Mouse (Mus musculus) embryonic facial prominence, embryonic 11.5 days (tissue): Measurements from ENCODE around the gene Large1. TPM values are rescaled to one million over a fixed set of nuclear protein-coding genes. Genes with fewer than 3 reads are reported as not detected.
A peak's percentile ranks its signal among the peaks of the same experiment; 100 is the strongest.
"Not testable (repeated sequence)": the region's sequence is repeated elsewhere in the genome, so short reads cannot be mapped to it uniquely, and the experiment has no call there.

ENCODE experiments used
- ATAC-seq: fragments of 200-750 bp; cut with Nextera tagmentation; replicated peaks from 2 replicates; pipeline ENCODE4 v1.8.0; 2017; ENCODE audit warnings: low read depth; ENCODE audit not compliant: insufficient number of reproducible peaks, low FRiP score, low TSS enrichment
- DNase-seq: peaks from one replicate; pipeline ENCODE4 v3.0.0-alpha.2; 2015; ENCODE audit warnings: low spot score
- H3K27ac ChIP-seq: fragments of 300-500 bp; sonication (generic); replicated peaks from 2 replicates; pipeline ENCODE4 v1.5.1; 2014; ENCODE audit warnings: mild to moderate bottlenecking, low read depth, low read length, control low read depth
- H3K27me3 ChIP-seq: fragments of 300-500 bp; sonication (generic); 2 replicates; pipeline ENCODE4 v1.6.1; 2014; ENCODE audit warnings: mild to moderate bottlenecking, low read length, moderate library complexity, mixed read lengths; ENCODE audit not compliant: control insufficient read depth, insufficient read depth
- H3K36me3 ChIP-seq: fragments of 300-500 bp; sonication (generic); replicated peaks from 2 replicates; pipeline ENCODE4 v1.6.1; 2014; ENCODE audit warnings: low read depth, mild to moderate bottlenecking, low read length, moderate library complexity, mixed read lengths; ENCODE audit not compliant: control insufficient read depth, insufficient read depth
- H3K4me1 ChIP-seq: fragments of 300-500 bp; sonication (generic); 2 replicates; pipeline ENCODE4 v1.6.1; 2014; ENCODE audit warnings: low read length, mixed read lengths; ENCODE audit not compliant: control insufficient read depth, insufficient read depth
- H3K4me2 ChIP-seq: fragments of 300-500 bp; sonication (generic); 2 replicates; pipeline ENCODE4 v1.6.1; 2014; ENCODE audit warnings: low read depth, mild to moderate bottlenecking, control low read depth, low read length, moderate library complexity
- H3K4me3 ChIP-seq: fragments of 300-500 bp; sonication (generic); 2 replicates; pipeline ENCODE4 v1.5.1; 2014; ENCODE audit warnings: low read depth, low read length, control low read depth
- H3K9ac ChIP-seq: fragments of 300-500 bp; sonication (generic); replicated peaks from 2 replicates; pipeline ENCODE4 v1.6.1; 2014; ENCODE audit warnings: mild to moderate bottlenecking, control low read depth, low read length
- H3K9me3 ChIP-seq: fragments of 300-500 bp; sonication (generic); replicated peaks from 2 replicates; pipeline ENCODE4 v1.6.1; 2016; ENCODE audit warnings: mild to moderate bottlenecking, low read length, inconsistent platforms, mixed read lengths; ENCODE audit not compliant: control insufficient read depth
- WGBS: fragments of 180-500 bp; shearing (Covaris S2); extraction: QIAGEN DNeasy Blood & Tissue Kit; methylation state at CpG from one replicate; pipeline ENCODE4 v1.1.7; 2014; 5-methylcytosine and 5-hydroxymethylcytosine counted together
- polyA plus RNA-seq: library from polyadenylated mRNA; unstranded; fragments of >200 nt; fragmentation: Nextera tagmentation; extraction: Ambion mirVana; gene quantifications from 2 replicates; pipeline ENCODE4 v1.2.1, GENCODE M21; 2014

Large1 gene
- polyA plus RNA-seq, 1 experiment from 2014 or later: 8.6 TPM

DNA sequence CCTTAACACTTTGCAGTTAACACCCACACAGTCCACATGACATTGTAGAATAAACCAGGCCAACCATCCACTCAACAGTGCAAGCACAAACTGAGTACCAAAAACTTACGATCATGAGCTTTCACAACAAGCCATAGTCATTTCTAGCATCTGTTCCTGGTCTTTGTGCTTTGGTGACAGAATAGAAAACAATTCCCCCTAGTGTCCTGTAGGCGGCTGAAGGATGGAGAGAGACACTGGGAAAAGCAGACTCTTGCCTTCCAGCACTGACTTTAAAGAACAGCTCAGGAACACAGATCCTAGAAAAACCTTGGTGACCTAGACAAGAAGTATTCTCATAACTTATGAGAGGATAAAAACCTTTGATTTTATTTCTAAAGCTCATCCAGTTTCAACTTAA, 3.0 kb downstream of the Large1 start:
- Histone ChIP-seq H3K36me3 (no peaks in the 10 kb centered on the region), H3K4me2 (no peak overlapping the region), H3K4me3 (no peak overlapping the region), H3K27me3 (no peaks in the 10 kb centered on the region), H3K4me1 (no peaks in the 10 kb centered on the region), H3K27ac (no peak overlapping the region), H3K9ac (no peak overlapping the region), H3K9me3 (no peaks in the 10 kb centered on the region)
- WGBS: 27% methylated on average over 2 of the region's 2 CpGs
- peak; percentile 65 for DNase-seq
- no peak for ATAC-seq

DNA sequence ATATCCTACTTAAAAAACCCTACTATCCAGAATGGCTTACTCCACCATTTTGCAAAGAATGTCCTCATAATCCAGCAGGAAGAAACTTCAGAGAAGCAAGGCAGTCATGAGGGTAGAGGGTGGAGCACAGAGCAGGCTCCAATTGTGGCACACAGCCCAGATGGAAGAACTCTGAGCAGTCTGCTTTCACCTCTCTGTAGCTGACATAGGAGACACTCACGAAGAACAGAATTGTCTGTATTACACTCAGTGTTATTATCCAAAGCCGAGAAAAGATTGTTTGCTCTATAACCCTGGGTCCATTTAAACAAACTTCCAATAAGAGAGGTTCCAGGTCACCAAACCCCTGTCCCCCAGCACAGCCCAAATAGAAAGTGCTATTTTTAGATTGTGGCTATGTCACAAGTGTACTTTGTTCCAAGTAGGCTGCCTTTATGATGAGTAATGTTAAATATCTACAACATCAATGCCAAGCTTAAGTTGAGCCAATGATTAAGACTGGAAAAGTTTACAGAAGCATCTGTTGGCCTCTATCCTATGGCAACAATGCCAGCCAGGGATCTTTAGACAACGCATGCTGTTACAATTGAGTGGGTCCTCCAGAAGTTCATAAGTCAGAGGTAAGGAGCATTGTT, 10.5 kb downstream of the Large1 start:
- DNase-seq: no peak
- Histone ChIP-seq H3K4me3 (no peak overlapping the region), H3K36me3 (no peaks in the 10 kb centered on the region), H3K9ac (no peak overlapping the region), H3K4me1 (no peaks in the 10 kb centered on the region), H3K4me2 (no peak overlapping the region), H3K27me3 (no peaks in the 10 kb centered on the region), H3K9me3 (no peaks in the 10 kb centered on the region), H3K27ac (no peak overlapping the region)
- 83% methylated on average over 3 of the region's 3 CpGs for WGBS
- no peak for ATAC-seq

DNA sequence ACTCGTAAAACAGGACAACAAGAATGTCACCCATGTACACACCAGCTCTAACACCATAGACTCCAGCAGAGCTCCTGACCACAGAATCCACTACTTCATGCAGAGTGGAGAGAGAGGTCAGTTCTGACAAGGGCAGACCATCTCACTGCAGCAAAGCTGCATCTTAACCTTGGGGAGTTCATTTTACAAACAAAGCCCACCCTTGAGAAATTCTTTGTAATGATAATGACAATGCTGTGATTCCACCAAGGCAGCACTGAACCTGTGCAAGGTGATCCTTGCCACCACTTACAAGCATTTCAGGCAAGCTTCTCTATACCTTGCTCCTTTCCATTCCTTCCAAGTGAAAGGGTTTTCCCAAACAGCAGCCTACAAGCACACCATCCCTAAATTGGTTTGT, 16.5 kb downstream of the Large1 start:
- DNase-seq (no peak), ATAC-seq (no peak)
- no peak overlapping the region for H3K9ac ChIP-seq
- no peak overlapping the region for H3K4me2 ChIP-seq
- H3K9me3 ChIP-seq: no peaks in the 10 kb centered on the region
- no peaks in the 10 kb centered on the region for H3K36me3 ChIP-seq
- no peaks in the 10 kb centered on the region for H3K4me1 ChIP-seq
- WGBS: 67% methylated on average over 1 of the region's 1 CpGs
- H3K4me3 ChIP-seq: no peak overlapping the region
- no peak overlapping the region for H3K27ac ChIP-seq
- H3K27me3 ChIP-seq: no peaks in the 10 kb centered on the region

DNA sequence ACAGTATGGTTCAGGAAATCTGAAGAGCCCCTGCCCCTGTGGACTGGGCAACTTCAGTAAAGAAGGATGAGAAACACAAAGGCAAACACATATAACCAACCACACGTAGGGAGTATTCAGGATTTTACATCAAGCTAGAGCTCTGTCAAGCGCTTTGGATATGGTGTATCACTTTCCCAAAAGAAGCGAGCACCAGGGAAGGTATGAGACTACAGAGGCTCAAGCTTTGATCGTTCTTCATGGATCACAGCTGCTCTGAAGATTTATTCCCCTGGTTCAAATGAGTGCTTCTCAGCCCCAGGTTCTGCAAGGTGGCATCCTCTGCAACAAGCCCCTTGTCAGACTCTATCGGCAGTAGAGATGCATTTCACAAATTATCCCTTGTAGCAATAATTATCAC, 24.2 kb downstream of the Large1 start:
- WGBS: 90% methylated on average over 5 of the region's 5 CpGs
- Histone ChIP-seq H3K36me3 (no peaks in the 10 kb centered on the region), H3K9me3 (no peaks in the 10 kb centered on the region), H3K4me2 (no peak overlapping the region), H3K27ac (no peak overlapping the region), H3K27me3 (no peaks in the 10 kb centered on the region), H3K4me3 (no peak overlapping the region), H3K4me1 (no peaks in the 10 kb centered on the region), H3K9ac (no peak overlapping the region)
- DNase-seq (no peak), ATAC-seq (no peak)

DNA sequence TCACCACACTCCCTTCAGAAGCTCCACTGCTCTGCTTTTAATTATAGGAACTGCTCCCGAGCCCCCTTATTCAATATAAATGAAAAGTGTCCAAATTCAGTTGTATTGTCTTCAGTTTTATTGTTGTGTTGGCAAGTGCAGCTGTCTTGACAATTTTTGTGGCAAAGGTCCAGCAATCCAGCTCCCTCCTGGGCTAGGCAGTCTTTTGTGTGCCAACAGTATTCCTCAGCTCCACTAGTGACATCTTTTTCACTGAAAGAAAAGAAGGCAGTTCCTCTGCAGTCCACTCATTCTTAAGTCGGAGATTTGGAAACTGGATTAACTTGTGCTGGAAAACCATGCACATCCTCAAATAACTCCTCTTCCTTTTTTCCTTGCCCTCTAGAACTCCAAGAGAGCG, 25.3 kb downstream of the Large1 start:
- Histone ChIP-seq H3K9ac (no peak overlapping the region), H3K4me3 (no peak overlapping the region), H3K36me3 (no peaks in the 10 kb centered on the region), H3K4me2 (no peak overlapping the region), H3K27ac (no peak overlapping the region), H3K9me3 (no peaks in the 10 kb centered on the region), H3K27me3 (no peaks in the 10 kb centered on the region), H3K4me1 (no peaks in the 10 kb centered on the region)
- ATAC-seq: no peak
- no peak for DNase-seq
- WGBS: 76% methylated on average over 3 of the region's 3 CpGs

DNA sequence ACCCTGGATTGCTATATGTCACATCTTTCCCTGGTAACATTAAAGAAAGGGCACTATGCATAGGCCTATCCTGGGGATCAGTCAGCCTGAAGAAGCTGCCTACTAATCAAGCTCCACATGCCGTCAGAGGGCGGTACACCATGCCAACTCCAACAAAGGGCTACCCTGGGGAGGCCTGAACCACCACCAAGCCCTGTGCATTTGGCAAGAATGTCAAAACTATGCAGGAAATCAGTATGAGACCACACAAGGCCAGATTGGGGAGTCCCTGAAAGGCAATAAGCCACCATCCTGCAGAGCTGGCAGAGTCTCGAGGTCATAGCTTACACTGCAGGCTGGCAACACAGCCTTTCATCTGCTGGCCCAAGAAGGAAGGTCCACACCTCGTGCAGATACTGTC, 28.7 kb downstream of the Large1 start:
- ATAC-seq: no peak
- Histone ChIP-seq H3K36me3 (no peaks in the 10 kb centered on the region), H3K9me3 (no peaks in the 10 kb centered on the region), H3K4me2 (no peak overlapping the region), H3K4me3 (no peak overlapping the region), H3K9ac (no peak overlapping the region), H3K27ac (no peak overlapping the region), H3K4me1 (no peaks in the 10 kb centered on the region), H3K27me3 (no peaks in the 10 kb centered on the region)
- no peak for DNase-seq
- 80% methylated on average over 4 of the region's 4 CpGs for WGBS

DNA sequence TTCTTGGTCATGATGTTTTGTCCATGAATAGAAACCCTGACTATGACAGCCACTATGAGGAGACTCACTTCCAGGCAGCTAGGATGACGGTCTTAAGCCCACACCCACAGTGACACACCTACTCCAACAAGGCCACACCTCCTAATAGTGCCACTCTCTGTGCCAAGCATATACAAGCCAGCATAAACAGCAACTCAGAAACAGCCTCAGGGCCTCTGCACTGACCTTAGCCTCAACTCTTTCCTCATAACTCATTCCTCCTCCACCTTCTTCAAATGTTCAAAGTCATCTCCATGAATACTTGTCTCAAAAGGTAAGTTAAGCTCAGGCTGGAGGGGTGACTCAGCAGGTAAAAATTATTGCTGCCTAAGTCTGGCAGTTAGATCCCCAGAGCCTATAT, 29.7 kb downstream of the Large1 start:
- H3K9me3 ChIP-seq: no peaks in the 10 kb centered on the region
- no peak overlapping the region for H3K27ac ChIP-seq
- ATAC-seq (no peak), DNase-seq (no peak)
- no peaks in the 10 kb centered on the region for H3K4me1 ChIP-seq
- H3K27me3 ChIP-seq: no peaks in the 10 kb centered on the region
- H3K4me2 ChIP-seq: no peak overlapping the region
- no peak overlapping the region for H3K4me3 ChIP-seq
- no peak overlapping the region for H3K9ac ChIP-seq
- WGBS: 84% methylated on average over 1 of the region's 1 CpGs
- no peaks in the 10 kb centered on the region for H3K36me3 ChIP-seq

DNA sequence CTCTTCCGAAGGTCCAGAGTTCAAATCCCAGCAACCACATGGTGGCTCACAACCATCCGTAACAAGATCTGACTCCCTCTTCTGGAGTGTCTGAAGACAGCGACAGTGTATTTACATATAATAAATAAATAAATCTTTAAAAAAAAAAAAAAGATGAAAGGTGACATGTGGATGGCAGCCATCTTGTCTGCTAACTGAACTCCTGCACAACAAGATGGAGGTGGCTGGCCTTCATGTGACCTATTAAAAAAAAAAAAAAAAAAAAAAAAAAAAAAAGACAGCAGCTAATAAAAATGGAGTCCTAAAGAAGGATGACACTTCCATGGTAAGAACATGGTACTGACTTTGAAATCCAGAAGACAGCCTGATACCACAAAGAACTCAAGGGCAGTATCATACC, 33.8 kb downstream of the Large1 start:
- H3K27me3 ChIP-seq, H3K4me3 ChIP-seq, DNase-seq, H3K4me2 ChIP-seq, H3K9ac ChIP-seq, H3K4me1 ChIP-seq, H3K9me3 ChIP-seq, H3K27ac ChIP-seq, H3K36me3 ChIP-seq: not testable (repeated sequence)
- 100% methylated on average over 1 of the region's 3 CpGs for WGBS
- peak; percentile 76; the same call in 1 of the 2 replicates for ATAC-seq
